Mouse (Mus musculus): Measurements from ENCODE around the gene Rnf133.

The Rnf133 gene

GRCm38 (mm10) chr6:23650205-23650604 is at the start of gene Rnf133:
Rnf133 (minus strand) TSS chr6:23650305.
- in situ Hi-C loops (cut with MboI, MseI), result no loop called here

DNA sequence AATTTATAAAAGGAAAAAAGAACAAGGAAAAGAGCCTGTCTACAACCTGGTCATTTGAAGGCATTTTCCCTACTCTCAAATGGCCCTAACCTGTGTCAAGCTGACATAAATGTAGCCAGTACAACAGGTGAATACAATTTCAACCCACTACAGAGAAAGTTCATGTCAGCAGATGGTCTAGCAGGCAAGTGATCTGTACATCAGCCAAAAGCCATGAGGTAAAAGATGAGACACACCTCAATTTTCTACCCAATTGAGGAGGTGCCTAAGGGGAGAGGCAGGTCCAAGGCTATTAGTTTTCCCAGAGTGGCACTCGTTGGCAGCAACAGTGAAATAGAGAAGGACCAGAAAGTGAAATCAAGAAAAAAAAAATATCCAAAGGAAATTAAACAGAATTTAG is 28.1 kb upstream of the Rnf133 start:
- in situ Hi-C loops (cut with MboI, MseI), result no loop called here

- in situ Hi-C loops (cut with MboI, MseI), result no loop called here
Observed at GRCm38 (mm10) chr6:23655036-23655435, 4.9 kb upstream of the Rnf133 start, which contains the start of gene Rnf148. Rnf148 (minus strand) TSS chr6:23655136.

GRCm38 (mm10) chr6:23648732-23649131 is 1.4 kb downstream of the Rnf133 start:
- in situ Hi-C loops (cut with MboI, MseI), result no loop called here

DNA sequence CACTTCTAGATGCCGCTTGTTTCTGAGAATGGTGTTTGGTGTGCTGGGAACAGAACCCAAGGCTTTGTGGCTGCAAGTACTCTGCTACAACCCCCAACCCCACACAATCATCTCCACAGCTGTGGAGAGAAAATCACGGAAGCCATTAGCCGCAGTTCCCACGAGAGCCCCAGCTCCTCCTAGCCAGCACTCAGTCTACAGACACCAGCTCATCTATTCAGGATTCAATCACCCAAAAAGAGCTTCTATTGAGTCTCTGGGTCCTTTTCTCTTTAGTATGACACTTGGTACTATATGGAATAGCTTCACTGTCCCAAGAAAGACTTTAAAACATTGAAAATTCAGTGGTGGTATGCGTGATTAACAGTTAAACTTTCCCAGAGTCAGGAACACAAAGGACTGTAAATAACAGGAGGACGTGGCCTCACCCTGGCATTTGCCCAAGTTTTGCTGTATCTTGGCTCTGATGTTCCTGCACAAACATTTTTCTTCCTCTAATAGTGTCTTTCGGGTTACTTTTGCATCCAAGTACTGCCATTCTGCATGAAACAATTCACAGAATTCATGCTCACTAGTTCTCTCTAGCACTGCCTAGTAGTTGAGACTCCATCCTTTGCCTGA is 2.4 kb downstream of the Rnf133 start:
- in situ Hi-C loops (cut with MboI, MseI), result no loop called here

GRCm38 (mm10) chr6:23637081-23637480 is 13.0 kb downstream of the Rnf133 start:
- in situ Hi-C loops (cut with MboI, MseI), result loop anchor here in 1 of 2 experiments (10.0 kb wide), 1 partner anchor 1048 kb away; no protein-coding TSS in a partner anchor

DNA sequence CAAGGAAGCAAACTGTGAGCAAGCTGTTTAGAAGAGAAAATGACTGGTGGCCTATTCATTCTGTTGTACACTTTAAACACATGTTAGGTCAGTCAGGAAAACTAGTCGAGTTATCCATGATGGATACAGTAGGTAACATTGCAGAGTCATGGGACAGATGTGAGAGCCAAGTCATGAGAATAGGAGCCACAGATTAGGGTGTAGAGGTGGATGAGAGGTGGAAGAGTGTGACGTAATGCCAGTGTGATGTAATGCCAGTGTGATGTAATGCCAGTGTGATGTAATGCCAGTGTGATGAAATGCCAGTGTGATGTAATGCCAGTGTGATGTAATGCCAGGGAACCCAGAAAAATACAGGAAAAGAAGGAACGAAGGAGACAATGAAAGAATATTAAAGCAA is 14.9 kb downstream of the Rnf133 start:
- in situ Hi-C loops (cut with MboI, MseI), result loop anchor here in 1 of 2 experiments (10.0 kb wide), 1 partner anchor 1050 kb away; no protein-coding TSS in a partner anchor

DNA sequence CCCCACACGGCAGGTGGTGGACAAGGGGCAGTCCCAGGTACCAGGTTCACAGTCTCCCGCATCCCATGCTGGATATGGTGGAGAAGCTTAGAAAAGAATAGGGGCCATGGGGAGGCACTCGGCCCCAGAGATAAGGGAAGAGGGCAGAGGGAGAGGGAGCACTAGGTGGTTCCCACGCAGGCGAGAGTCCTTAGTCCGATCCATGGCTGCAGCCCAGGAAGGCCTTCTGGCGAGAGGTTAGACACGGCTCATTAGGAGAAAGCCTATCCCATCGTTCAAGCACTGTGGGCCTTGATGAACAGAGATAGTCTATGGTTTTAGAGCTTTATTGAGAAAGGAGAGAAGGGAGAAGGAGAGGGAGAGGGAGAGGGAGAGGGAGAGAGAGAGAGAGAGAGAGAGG is 16.1 kb downstream of the Rnf133 start:
- in situ Hi-C loops (cut with MboI, MseI), result loop anchor here in 1 of 2 experiments (10.0 kb wide), 1 partner anchor 1051 kb away; no protein-coding TSS in a partner anchor

- in situ Hi-C loops (cut with MboI, MseI), result loop anchor here in 1 of 2 experiments (10.0 kb wide), 1 partner anchor 1054 kb away; no protein-coding TSS in a partner anchor
Observed at GRCm38 (mm10) chr6:23630465-23630864, 19.6 kb downstream of the Rnf133 start.

All from T-helper 17 cell (primary cell).